Mouse (Mus musculus) E14TG2a.4 (cell line): Measurements from ENCODE around the gene Vmn2r81.
"Not testable (repeated sequence)": the region's sequence is repeated elsewhere in the genome, so short reads cannot be mapped to it uniquely, and the experiment has no call there.

Experiments
- CTCF ChIP-seq: conservative IDR thresholded peaks from 2 replicates; pipeline ENCODE4 v1.5.1; 2014; ENCODE audit warnings: low read length
- POU5F1 ChIP-seq: IDR thresholded peaks from 2 replicates; pipeline ENCODE4 v1.6.1; 2014; ENCODE audit warnings: low read length, borderline replicate concordance

DNA sequence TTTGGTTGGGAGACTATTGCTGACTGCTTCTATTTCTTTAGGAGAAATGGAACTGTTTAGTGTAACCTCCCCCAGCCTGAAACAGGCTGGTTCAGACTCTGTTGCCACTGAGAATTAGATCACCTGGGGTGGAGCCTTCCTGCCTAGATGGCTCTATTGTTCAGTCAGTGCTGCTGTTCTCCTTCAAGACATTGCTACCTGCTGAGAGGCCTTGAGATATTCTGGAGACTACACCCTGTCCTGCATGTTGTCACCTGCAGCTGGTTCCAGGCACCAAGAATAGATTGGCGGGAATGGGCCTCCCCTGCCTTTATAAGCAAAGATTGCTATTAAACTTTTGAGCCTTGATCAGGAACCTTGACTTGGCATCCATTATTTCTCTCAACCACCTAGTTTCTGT lies 47.5 kb upstream of the Vmn2r81 start:
- TF ChIP-seq CTCF, POU5F1: not testable (repeated sequence)
